8 mouse cellular contexts compared by ENCODE assay signal in genomic region chr8:85839916-85840656, GRCm38 (mm10). TPM values are rescaled to one million over a fixed set of nuclear protein-coding genes. Genes with fewer than 3 reads are reported as not detected.
A peak's percentile ranks its signal among the peaks of the same experiment; 100 is the strongest.
DNase-seq lines count a peak whose midpoint lies in the region; ATAC-seq lines count a peak whose summit lies in the region.

No protein-coding gene starts in this region.

- H3K4me3 ChIP-seq in kidney, embryonic 15.5 days (replicated peaks) = peak overlapping the region; percentile 92
- H3K4me3 ChIP-seq in forebrain, embryonic 13.5 days = peak overlapping the region; percentile 84
- peak overlapping the region; percentile 87 for H3K4me3 ChIP-seq in liver, embryonic 13.5 days (replicated peaks)

- peak overlapping the region; percentile 77 for H3K4me2 ChIP-seq in kidney, embryonic 15.5 days
- peak overlapping the region; percentile 83 for H3K4me2 ChIP-seq in forebrain, embryonic 13.5 days
- peak overlapping the region; percentile 85 for H3K4me2 ChIP-seq in liver, embryonic 13.5 days

- ATAC-seq in kidney, embryonic 15.5 days (replicated peaks; ENCODE audit: low FRiP score) = no peak
- ATAC-seq in forebrain, embryonic 13.5 days = no peak
- ATAC-seq in liver, embryonic 13.5 days (ENCODE audit: low read depth) = no peak

- no peaks in the 10 kb centered on the region for H3K9me3 ChIP-seq in kidney, embryonic 15.5 days (replicated peaks)
- H3K9me3 ChIP-seq in forebrain, embryonic 13.5 days (replicated peaks) = no peaks in the 10 kb centered on the region
- no peaks in the 10 kb centered on the region for H3K9me3 ChIP-seq in liver, embryonic 13.5 days (replicated peaks)

- H3K27me3 ChIP-seq in kidney, embryonic 15.5 days = no peaks in the 10 kb centered on the region
- H3K27me3 ChIP-seq in forebrain, embryonic 13.5 days = no peaks in the 10 kb centered on the region
- no peaks in the 10 kb centered on the region for H3K27me3 ChIP-seq in liver, embryonic 13.5 days

- peaks cover 11% of the 10 kb centered on the region for H3K4me1 ChIP-seq in kidney, embryonic 15.5 days
- H3K4me1 ChIP-seq in forebrain, embryonic 13.5 days = peaks cover 18% of the 10 kb centered on the region
- peaks cover 23% of the 10 kb centered on the region for H3K4me1 ChIP-seq in liver, embryonic 13.5 days (replicated peaks)

- peaks cover 24% of the 10 kb centered on the region for H3K36me3 ChIP-seq in kidney, embryonic 15.5 days
- peaks cover 13% of the 10 kb centered on the region; the same call in 1 of the 2 replicates for H3K36me3 ChIP-seq in forebrain, embryonic 13.5 days (ENCODE audit: poor library complexity, severe bottlenecking)
- peaks cover 12% of the 10 kb centered on the region for H3K36me3 ChIP-seq in liver, embryonic 13.5 days

- peak overlapping the region; percentile 89 for H3K9ac ChIP-seq in kidney, embryonic 15.5 days
- H3K9ac ChIP-seq in forebrain, embryonic 13.5 days = peak overlapping the region; percentile 94
- H3K9ac ChIP-seq in liver, embryonic 13.5 days = peak overlapping the region; percentile 88

- peak overlapping the region; percentile 97 for H3K27ac ChIP-seq in kidney, embryonic 15.5 days
- peak overlapping the region; percentile 94 for H3K27ac ChIP-seq in forebrain, embryonic 13.5 days
- peak overlapping the region; percentile 96 for H3K27ac ChIP-seq in liver, embryonic 13.5 days

- WGBS in kidney, embryonic 15.5 days = under 1% methylated on average over 21 of the region's 21 CpGs
- WGBS in forebrain, embryonic 13.5 days = 2% methylated on average over 21 of the region's 21 CpGs
- 1% methylated on average over 21 of the region's 21 CpGs for WGBS in liver, embryonic 13.5 days (ENCODE audit: insufficient replicate concordance)

- no peak for DNase-seq in kidney, postnatal 36 days
- DNase-seq in MN1 (ENCODE audit: low spot score) = peak; percentile 7
- no peak for DNase-seq in liver, embryonic 13.5 days
- peak; percentile 21 for DNase-seq in telencephalon, adult 2 months (ENCODE audit: low read depth, low spot score)
- DNase-seq in ovary, postnatal 36 days (ENCODE audit: low spot score) = no peak
- no peak for DNase-seq in thymus, adult 18-20 months

RNA-seq across cellular contexts. Expression of gene Itfg1, which starts 0.6 kb away (rescaled TPM):
- 80.3 and 81.1 TPM in 2 replicates for polyA plus RNA-seq in kidney, embryonic 15.5 days (2015; fragmentation: Nextera tagmentation; extraction: Ambion mirVana)
- 105 and 118 TPM in 2 replicates for polyA plus RNA-seq in forebrain, embryonic 13.5 days (2015; fragmentation: Nextera tagmentation; extraction: Ambion mirVana)
- 23.2 and 29.1 TPM in 2 replicates for polyA plus RNA-seq in liver, embryonic 13.5 days (2015; fragmentation: Nextera tagmentation; extraction: Ambion mirVana)

RNA-seq across cellular contexts. Expression of gene Phkb, which starts 0.7 kb away (rescaled TPM):
- polyA plus RNA-seq in kidney, embryonic 15.5 days (2015; fragmentation: Nextera tagmentation; extraction: Ambion mirVana) = 54.3 and 55.0 TPM in 2 replicates
- 31.9 and 38.8 TPM in 2 replicates for polyA plus RNA-seq in forebrain, embryonic 13.5 days (2015; fragmentation: Nextera tagmentation; extraction: Ambion mirVana)
- 11.9 and 14.7 TPM in 2 replicates for polyA plus RNA-seq in liver, embryonic 13.5 days (2015; fragmentation: Nextera tagmentation; extraction: Ambion mirVana)

Comparison
In these comparisons a context has a peak if more than half of its experiments do, and no peak if none do; other contexts are left out.
1. DNase-seq: peak in MN1 (single experiment) and telencephalon, adult 2 months (single experiment); none in kidney, postnatal 36 days (0 of 2), liver, embryonic 13.5 days (single experiment), ovary, postnatal 36 days (single experiment) and thymus, adult 18-20 months (0 of 2).
2. Peak in every context shown above with its lines, with median percentiles within 50 percentile points of each other: H3K27ac ChIP-seq, H3K4me2 ChIP-seq, H3K4me3 ChIP-seq and H3K9ac ChIP-seq.